Mouse (Mus musculus) spleen, adult 2 months (tissue): ENCODE results near the gene Fry. TPM values are rescaled to one million over a fixed set of nuclear protein-coding genes. Genes with fewer than 3 reads are reported as not detected.

ENCODE experiments used
- DNase-seq, 2 experiments: peaks; one replicate each; pipeline versions ENCODE4 v3.0.0 to v3.0.0-alpha.2; 2012 to 2021; ENCODE audit warnings: low spot score in 2 of 2, low read depth in 1 of 2
- H3K27ac ChIP-seq: fragments of 200-500 bp; 2 replicates; pipeline ENCODE4 v1.5.1; 2012; ENCODE audit warnings: low read length, inconsistent platforms; ENCODE audit not compliant: insufficient read depth
- H3K27me3 ChIP-seq: fragments of 200-500 bp; 2 replicates; pipeline ENCODE4 v1.6.1; 2012; ENCODE audit warnings: mild to moderate bottlenecking, moderate library complexity, low read length, inconsistent platforms; ENCODE audit not compliant: control insufficient read depth, insufficient read depth
- H3K36me3 ChIP-seq: fragments of 200-500 bp; 2 replicates; pipeline ENCODE4 v1.6.1; 2012; ENCODE audit warnings: mild to moderate bottlenecking, low read length, inconsistent platforms; ENCODE audit not compliant: control insufficient read depth, insufficient read depth
- H3K4me1 ChIP-seq: fragments of 200-500 bp; 2 replicates; pipeline ENCODE4 v1.6.1; 2011; ENCODE audit warnings: inconsistent platforms; ENCODE audit not compliant: control insufficient read depth, insufficient read depth, insufficient read length
- H3K4me3 ChIP-seq: fragments of 200-500 bp; 2 replicates; pipeline ENCODE4 v1.5.1; 2011; ENCODE audit warnings: mild to moderate bottlenecking, inconsistent platforms; ENCODE audit not compliant: insufficient read depth, insufficient read length; ENCODE audit errors: extremely low read depth
- CTCF ChIP-seq: fragments of 200-500 bp; IDR thresholded peaks from 2 replicates; pipeline ENCODE4 v1.5.1; 2011; ENCODE audit warnings: mild to moderate bottlenecking, inconsistent platforms; ENCODE audit not compliant: insufficient read depth, insufficient read length, insufficient replicate concordance; ENCODE audit errors: extremely low read depth
- POLR2A ChIP-seq: fragments of 200-500 bp; IDR thresholded peaks from 2 replicates; pipeline ENCODE4 v1.6.1; 2011; ENCODE audit warnings: low read depth, low read length, inconsistent platforms
- WGBS: fragments of 180-500 bp; shearing (Covaris S2); methylation state at CpG from one replicate; pipeline ENCODE4 v1.1.7; 2018; 5-methylcytosine and 5-hydroxymethylcytosine counted together
- polyA plus RNA-seq: library from polyadenylated mRNA; depleted of rRNA; stranded (reverse); fragments of >200 nt; gene quantifications from 2 replicates; pipeline ENCODE4 v1.2.3, GENCODE M21; 2012

The Fry gene
- polyA plus RNA-seq, 1 experiment = 9.2 TPM

DNA sequence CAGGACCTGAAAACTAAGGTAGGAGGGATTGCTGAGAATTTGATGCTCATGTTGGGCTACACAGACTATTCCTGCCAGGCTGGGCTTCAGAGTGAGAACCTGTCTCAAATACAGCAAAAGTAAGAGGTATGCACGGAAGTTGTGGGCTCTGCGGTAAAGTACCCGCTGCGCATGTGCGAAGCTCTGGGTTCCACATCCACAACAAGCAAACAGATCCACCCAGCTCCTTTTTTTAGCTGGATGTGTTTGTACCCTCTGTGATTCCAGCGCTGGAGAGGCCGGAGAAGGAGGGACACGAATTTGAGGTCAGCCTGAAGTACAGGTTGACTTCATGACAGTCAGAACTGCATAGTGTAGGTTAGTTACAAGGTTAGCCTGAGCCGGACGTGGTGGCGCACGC is 19.7 kb upstream of the Fry start:
- H3K36me3 ChIP-seq = no peaks in the 10 kb centered on the region
- TF ChIP-seq CTCF (no peak), POLR2A (no peak)
- H3K27ac ChIP-seq = no peak overlapping the region
- no peaks in the 10 kb centered on the region for H3K4me1 ChIP-seq
- no peak for DNase-seq
- no peaks in the 10 kb centered on the region; the same call in 1 of the 2 replicates for H3K27me3 ChIP-seq
- 89% methylated on average over 12 of the region's 12 CpGs for WGBS
- H3K4me3 ChIP-seq = no peak overlapping the region

DNA sequence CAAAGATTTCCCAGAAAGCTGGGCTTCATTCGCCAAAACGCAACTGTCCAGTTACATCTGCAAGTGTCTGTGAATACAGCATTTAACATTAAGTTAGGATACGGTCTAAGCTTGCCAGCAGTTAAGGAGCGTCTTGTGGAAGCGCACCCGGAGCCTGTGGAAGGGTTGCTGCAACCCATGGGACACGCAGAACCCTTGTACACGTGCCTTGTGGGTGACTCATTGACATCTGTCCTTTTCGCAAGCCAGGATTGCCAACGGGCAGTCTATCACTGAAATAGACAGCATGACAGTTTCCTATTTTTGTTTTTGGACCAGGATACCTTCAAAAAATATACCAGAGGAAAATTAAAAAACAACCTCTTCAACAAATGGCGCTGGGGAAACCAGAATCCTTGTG is 16.7 kb upstream of the Fry start:
- 87% methylated on average over 11 of the region's 11 CpGs for WGBS
- Histone ChIP-seq H3K4me1 (no peaks in the 10 kb centered on the region), H3K27ac (no peak overlapping the region), H3K27me3 (no peaks in the 10 kb centered on the region), H3K36me3 (no peaks in the 10 kb centered on the region), H3K4me3 (no peak overlapping the region)
- DNase-seq = no peak
- no peak for TF ChIP-seq CTCF
- no peak for TF ChIP-seq POLR2A

DNA sequence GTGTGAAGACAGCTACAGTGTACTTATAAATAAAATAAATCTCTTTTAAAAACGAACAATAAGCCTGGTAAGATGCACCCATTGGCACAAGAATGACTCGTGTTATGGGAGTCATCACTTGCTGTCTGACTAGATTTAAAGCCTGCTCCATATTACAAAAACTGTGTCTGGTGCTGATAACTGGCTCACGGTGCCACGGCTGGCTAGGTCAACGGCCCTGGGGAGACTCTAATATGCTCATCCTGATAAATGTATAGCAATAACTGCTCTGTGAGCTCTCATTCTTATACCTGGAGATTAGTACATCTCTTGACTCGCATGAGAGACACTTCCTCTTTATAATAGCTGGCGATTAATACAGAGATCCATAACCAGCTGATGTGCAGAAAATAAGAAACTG is 12.1 kb upstream of the Fry start:
- H3K36me3 ChIP-seq = no peaks in the 10 kb centered on the region
- no peak overlapping the region for H3K27ac ChIP-seq
- no peak overlapping the region for H3K4me3 ChIP-seq
- DNase-seq = no peak
- TF ChIP-seq CTCF (no peak), POLR2A (no peak)
- H3K4me1 ChIP-seq = no peaks in the 10 kb centered on the region
- no peaks in the 10 kb centered on the region for H3K27me3 ChIP-seq
- 79% methylated on average over 7 of the region's 7 CpGs for WGBS

GRCm38 (mm10) chr5:150111236-150111635 is 7.2 kb upstream of the Fry start:
- Histone ChIP-seq H3K27me3 (no peaks in the 10 kb centered on the region), H3K36me3 (no peaks in the 10 kb centered on the region), H3K27ac (no peak overlapping the region), H3K4me1 (peaks cover 3% of the 10 kb centered on the region; the same call in 1 of the 2 replicates), H3K4me3 (no peak overlapping the region)
- no peak for DNase-seq
- 65% methylated on average over 8 of the region's 8 CpGs for WGBS
- no peak for TF ChIP-seq CTCF
- no peak for TF ChIP-seq POLR2A

GRCm38 (mm10) chr5:150114007-150114406 is 4.4 kb upstream of the Fry start:
- no peak for TF ChIP-seq CTCF
- no peak for TF ChIP-seq POLR2A
- Histone ChIP-seq H3K27ac (no peak overlapping the region), H3K36me3 (no peaks in the 10 kb centered on the region), H3K4me1 (peaks cover 6% of the 10 kb centered on the region; the same call in 1 of the 2 replicates), H3K27me3 (no peaks in the 10 kb centered on the region), H3K4me3 (no peak overlapping the region)
- DNase-seq = peak in 1 of 2 experiments; percentile 22
- 84% methylated on average over 7 of the region's 7 CpGs for WGBS

GRCm38 (mm10) chr5:150114778-150115177 is 3.7 kb upstream of the Fry start:
- H3K27ac ChIP-seq = no peak overlapping the region
- no peaks in the 10 kb centered on the region for H3K27me3 ChIP-seq
- no peak overlapping the region for H3K4me3 ChIP-seq
- TF ChIP-seq POLR2A (no peak), CTCF (no peak)
- peaks cover 6% of the 10 kb centered on the region; the same call in 1 of the 2 replicates for H3K4me1 ChIP-seq
- no peaks in the 10 kb centered on the region for H3K36me3 ChIP-seq
- DNase-seq = no peak
- 89% methylated on average over 4 of the region's 4 CpGs for WGBS

DNA sequence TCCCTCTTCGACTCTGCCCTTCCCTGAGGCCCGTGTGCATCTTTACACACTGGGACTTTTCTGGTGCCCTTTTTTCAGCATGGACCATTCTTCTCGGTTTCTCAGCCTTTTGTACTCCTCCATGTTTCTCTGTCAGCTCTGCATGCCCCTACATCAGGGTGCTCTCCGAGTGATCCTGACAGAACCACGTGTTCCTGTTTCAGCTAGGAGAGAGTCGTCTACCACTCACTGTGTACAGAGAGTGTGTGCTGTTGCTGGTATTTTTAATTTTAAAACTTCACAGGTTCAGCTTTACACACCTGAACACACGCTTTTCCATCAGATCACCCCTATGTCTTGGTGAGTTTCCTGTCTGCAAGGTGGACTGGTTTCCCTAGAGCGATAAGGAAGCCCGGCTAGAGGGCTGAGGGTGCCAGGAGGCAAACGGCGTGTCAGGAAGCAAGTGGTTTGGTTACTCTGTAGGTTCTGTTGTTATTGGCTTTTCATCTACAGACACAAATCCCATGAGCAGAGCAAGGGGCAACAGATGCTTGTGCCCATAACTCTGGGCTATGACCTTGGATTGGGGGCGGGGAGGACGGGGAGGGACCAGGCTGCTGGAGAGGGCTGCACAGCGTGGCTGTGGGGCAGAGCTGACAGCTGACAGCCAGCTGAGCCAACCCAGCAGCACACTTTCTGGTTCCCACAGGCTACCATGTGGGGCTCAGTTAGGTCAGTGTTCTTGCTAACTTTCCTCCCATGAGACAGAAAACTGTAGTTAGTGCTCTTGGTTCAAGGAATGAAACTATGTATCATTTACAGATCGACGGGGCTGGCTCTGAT is 3.0 kb upstream of the Fry start:
- peak overlapping the region; percentile 28; the same call in 1 of the 2 replicates for H3K4me3 ChIP-seq
- H3K27ac ChIP-seq = no peak overlapping the region
- DNase-seq = no peak
- no peaks in the 10 kb centered on the region for H3K27me3 ChIP-seq
- 19% methylated on average over 16 of the region's 16 CpGs for WGBS
- no peak for TF ChIP-seq POLR2A
- TF ChIP-seq CTCF = no peak
- peaks cover 6% of the 10 kb centered on the region; the same call in 1 of the 2 replicates for H3K4me1 ChIP-seq
- no peaks in the 10 kb centered on the region for H3K36me3 ChIP-seq
